ENCODE assay signal across 12 mouse cellular contexts in genomic region chr8:79952857-79953256, GRCm38 (mm10).
DNase-seq lines count a peak whose midpoint lies in the region; ATAC-seq lines count a peak whose summit lies in the region.
"Had no signal": no experiment of that assay in that cellular context is flagged by ENCODE, and none has a peak within 500 bp of the region (broad histone marks: within the 10 kb centered on the region; RNA-seq: fewer than 3 reads in every experiment).

No protein-coding gene starts in this region.

- H3K9ac ChIP-seq in kidney, embryonic 14.5 days (ENCODE audit: low read depth, low read length): no peak overlapping the region
- no peak overlapping the region for H3K9ac ChIP-seq in forebrain, embryonic 15.5 days (replicated peaks)
- no peak overlapping the region for H3K9ac ChIP-seq in forebrain, embryonic 13.5 days
- H3K9ac ChIP-seq: hindbrain, embryonic 15.5 days; limb, embryonic 15.5 days; neural tube, embryonic 13.5 days had no signal

- no peaks in the 10 kb centered on the region for H3K9me3 ChIP-seq in kidney, embryonic 14.5 days (ENCODE audit: control insufficient read depth, low read length)
- no peaks in the 10 kb centered on the region for H3K9me3 ChIP-seq in forebrain, embryonic 15.5 days
- no peaks in the 10 kb centered on the region for H3K9me3 ChIP-seq in forebrain, embryonic 13.5 days (replicated peaks)
- H3K9me3 ChIP-seq: hindbrain, embryonic 15.5 days; limb, embryonic 15.5 days; neural tube, embryonic 13.5 days had no signal

- H3K4me3 ChIP-seq in kidney, embryonic 14.5 days (ENCODE audit: low read length): no peak overlapping the region
- H3K4me3 ChIP-seq in forebrain, embryonic 15.5 days: no peak overlapping the region
- H3K4me3 ChIP-seq in forebrain, embryonic 13.5 days: no peak overlapping the region
- H3K4me3 ChIP-seq: hindbrain, embryonic 15.5 days; limb, embryonic 15.5 days; neural tube, embryonic 13.5 days had no signal

- no peak overlapping the region for H3K4me2 ChIP-seq in kidney, embryonic 14.5 days (replicated peaks; ENCODE audit: low read depth, low read length)
- no peak overlapping the region for H3K4me2 ChIP-seq in forebrain, embryonic 15.5 days (replicated peaks)
- no peak overlapping the region for H3K4me2 ChIP-seq in forebrain, embryonic 13.5 days
- H3K4me2 ChIP-seq: hindbrain, embryonic 15.5 days; limb, embryonic 15.5 days; neural tube, embryonic 13.5 days had no signal

- no peaks in the 10 kb centered on the region for H3K4me1 ChIP-seq in kidney, embryonic 14.5 days (ENCODE audit: control insufficient read depth, insufficient read depth, low read length)
- no peaks in the 10 kb centered on the region for H3K4me1 ChIP-seq in forebrain, embryonic 15.5 days
- no peaks in the 10 kb centered on the region for H3K4me1 ChIP-seq in forebrain, embryonic 13.5 days
- H3K4me1 ChIP-seq: hindbrain, embryonic 15.5 days; limb, embryonic 15.5 days; neural tube, embryonic 13.5 days had no signal

- no peaks in the 10 kb centered on the region for H3K36me3 ChIP-seq in kidney, embryonic 14.5 days (ENCODE audit: control insufficient read depth, insufficient read depth, low read length)
- H3K36me3 ChIP-seq in forebrain, embryonic 15.5 days: no peaks in the 10 kb centered on the region
- no peaks in the 10 kb centered on the region for H3K36me3 ChIP-seq in forebrain, embryonic 13.5 days (ENCODE audit: poor library complexity, severe bottlenecking)
- H3K36me3 ChIP-seq: hindbrain, embryonic 15.5 days; limb, embryonic 15.5 days; neural tube, embryonic 13.5 days had no signal

- no peak overlapping the region for H3K27ac ChIP-seq in kidney, embryonic 14.5 days (ENCODE audit: low read depth, low read length)
- no peak overlapping the region for H3K27ac ChIP-seq in forebrain, embryonic 15.5 days (replicated peaks)
- H3K27ac ChIP-seq in forebrain, embryonic 13.5 days: no peak overlapping the region
- H3K27ac ChIP-seq: hindbrain, embryonic 15.5 days; limb, embryonic 15.5 days; neural tube, embryonic 13.5 days had no signal

- no peak for ATAC-seq in kidney, embryonic 14.5 days (ENCODE audit: low FRiP score, low TSS enrichment)
- no peak for ATAC-seq in frontal cortex, adult (ENCODE audit: low TSS enrichment)
- ATAC-seq in forebrain, embryonic 15.5 days (replicated peaks): no peak
- no peak for ATAC-seq in forebrain, embryonic 13.5 days

- no peaks in the 10 kb centered on the region for H3K27me3 ChIP-seq in kidney, embryonic 14.5 days (ENCODE audit: control insufficient read depth, insufficient read depth, low read length)
- no peaks in the 10 kb centered on the region for H3K27me3 ChIP-seq in forebrain, embryonic 15.5 days
- no peaks in the 10 kb centered on the region for H3K27me3 ChIP-seq in forebrain, embryonic 13.5 days
- H3K27me3 ChIP-seq: hindbrain, embryonic 15.5 days; limb, embryonic 15.5 days; neural tube, embryonic 13.5 days had no signal

- 10% methylated on average over 3 of the region's 3 CpGs for whole genome bisulfite sequencing in kidney, embryonic 14.5 days
- WGBS in forebrain, embryonic 15.5 days: 5% methylated on average over 3 of the region's 3 CpGs
- 23% methylated on average over 3 of the region's 3 CpGs for WGBS in forebrain, embryonic 13.5 days

- DNase-seq in kidney, adult 9 months: peak; percentile 22
- DNase-seq in B cell, adult 2 months: peak; percentile 53 to 56
- DNase-seq in NIH3T3 (ENCODE audit: low read depth): peak; percentile 18
- peak; percentile 26 for DNase-seq in lung, postnatal 25 days (ENCODE audit: low spot score)
- DNase-seq: adrenal gland, adult 8-10 months had no signal
